Mouse (Mus musculus) lung, postnatal 0 days (tissue): ENCODE results near the gene Mybl2.

Experiments
- CTCF ChIP-seq: IDR thresholded peaks from 2 replicates; pipeline ENCODE4 v1.5.1; 2016; ENCODE audit warnings: antibody characterized with exemption, mild to moderate bottlenecking
- EP300 ChIP-seq: IDR thresholded peaks from 2 replicates; pipeline ENCODE4 v1.6.1; 2016; ENCODE audit warnings: antibody characterized with exemption, mild to moderate bottlenecking, control low read depth

GRCm38 (mm10) chr2:163087728-163088127, 33.2 kb downstream of the Mybl2 start, which contains the start of gene Gtsf1l:
- TF ChIP-seq CTCF, result no peak
- TF ChIP-seq EP300, result no peak
